Mouse (Mus musculus) Patski (cell line): ENCODE results near the gene Pla2g15. TPM values are rescaled to one million over a fixed set of nuclear protein-coding genes. Genes with fewer than 3 reads are reported as not detected.
A peak's percentile ranks its signal among the peaks of the same experiment; 100 is the strongest.

Source experiments
- ATAC-seq: fragments of 100-300 bp; one replicate; pipeline ENCODE4 v1.8.0; 2021
- CTCF ChIA-PET: fragments of 350-600 bp; sonication (Branson Sonifier 250); formaldehyde crosslinking; loops from one replicate; lab custom pipeline; 2022; ENCODE audit warnings: inconsistent platforms; lab: Charles Lee
- POLR2A ChIA-PET: fragments of 350-600 bp; sonication (Branson Sonifier 250); formaldehyde crosslinking; loops from one replicate; lab custom pipeline; 2022; ENCODE audit warnings: antibody characterized with exemption, inconsistent platforms; lab: Charles Lee
- DNase-seq: peaks from one replicate; pipeline ENCODE4 v3.0.0-alpha.2; 2011; ENCODE audit warnings: low read depth, low spot score
- H3K27me3 ChIP-seq: fragments of 371-371 bp; one replicate; pipeline ENCODE4 v1.5.1; 2021
- CTCF ChIP-seq: fragments of 100-300 bp; IDR thresholded peaks from one replicate; pipeline ENCODE4 v1.5.1; 2021
- in situ Hi-C: fragments of 300-500 bp; cut with MboI; formaldehyde crosslinking; loops from 3 replicates; pipeline ENCODE4 v1.11.1; 2018; ENCODE audit warnings: low pct_unique_long_range_greater_than_20kb, mixed read lengths
- polyA plus RNA-seq: library from polyadenylated mRNA; unstranded; gene quantifications from one replicate; pipeline ENCODE4 v1.2.3, GENCODE M21; 2021

Pla2g15 gene
- polyA plus RNA-seq = 24.6 TPM

- ChIA-PET CTCF (interaction anchor here (1.1 to 1.6 kb wide), 4 partner anchors 8 to 45 kb away, joined by 3 to 5 read pairs (median 3); no protein-coding TSS in a partner anchor), POLR2A (interaction anchor here (1.0 to 1.3 kb wide), 5 partner anchors 9 to 62 kb away, joined by 3 to 6 read pairs (median 3); partner anchors contain the start of gene Slc7a6)
- DNase-seq (no peak), ATAC-seq (peak; percentile 79)
- TF ChIP-seq CTCF = no peak
- no peaks in the 10 kb centered on the region for H3K27me3 ChIP-seq
- in situ Hi-C loops = no loop called here
Observed at GRCm38 (mm10) chr8:106149801-106150652, at the start of gene Pla2g15. TSS of gene Pla2g15 (plus strand) at chr8:106150399.

GRCm38 (mm10) chr8:106102321-106102720 is 47.9 kb upstream of the Pla2g15 start:
- in situ Hi-C loops = no loop called here
- DNase-seq (no peak), ATAC-seq (no peak)
- ChIA-PET POLR2A (no interaction called here), CTCF (no interaction called here)
- no peaks in the 10 kb centered on the region for H3K27me3 ChIP-seq
- TF ChIP-seq CTCF = no peak

- in situ Hi-C loops = no loop called here
- no peak for DNase-seq
- no peak for ATAC-seq
- CTCF ChIA-PET = no interaction called here
- TF ChIP-seq CTCF = no peak
- H3K27me3 ChIP-seq = no peaks in the 10 kb centered on the region
- POLR2A ChIA-PET = interaction anchor here (0.6 kb wide), 1 partner anchor 37 kb away, joined by 5 read pairs; no protein-coding TSS in a partner anchor
Observed at GRCm38 (mm10) chr8:106103888-106104287, 46.3 kb upstream of the Pla2g15 start.

- ChIA-PET POLR2A (no interaction called here), CTCF (no interaction called here)
- no peak for ATAC-seq
- no peak for TF ChIP-seq CTCF
- no peak for DNase-seq
- in situ Hi-C loops = no loop called here
- no peaks in the 10 kb centered on the region for H3K27me3 ChIP-seq
Observed at GRCm38 (mm10) chr8:106106193-106106592, 44.0 kb upstream of the Pla2g15 start.

- POLR2A ChIA-PET = no interaction called here
- CTCF ChIA-PET = interaction anchor here (1.3 to 1.5 kb wide), 2 partner anchors 21 to 40 kb away, joined by 3 to 4 read pairs; no protein-coding TSS in a partner anchor
- no peak for ATAC-seq
Observed at GRCm38 (mm10) chr8:106108080-106108479, 42.1 kb upstream of the Pla2g15 start.

GRCm38 (mm10) chr8:106108729-106109128 is 41.5 kb upstream of the Pla2g15 start:
- TF ChIP-seq CTCF = no peak
- DNase-seq = no peak
- in situ Hi-C loops = no loop called here
- CTCF ChIA-PET = interaction anchor here (1.3 to 1.6 kb wide), 3 partner anchors 20 to 41 kb away, joined by 3 to 4 read pairs (median 4); no protein-coding TSS in a partner anchor
- no peaks in the 10 kb centered on the region for H3K27me3 ChIP-seq
- POLR2A ChIA-PET = no interaction called here
- no peak for ATAC-seq

More at GRCm38 (mm10) chr8:106108080-106108479, 42.1 kb upstream of the Pla2g15 start:
- in situ Hi-C loops = no loop called here
- DNase-seq = no peak
- H3K27me3 ChIP-seq = no peaks in the 10 kb centered on the region
- no peak for TF ChIP-seq CTCF

- ChIA-PET CTCF (no interaction called here), POLR2A (no interaction called here)
- H3K27me3 ChIP-seq = no peaks in the 10 kb centered on the region
- ATAC-seq (no peak), DNase-seq (no peak)
- no peak for TF ChIP-seq CTCF
- in situ Hi-C loops = no loop called here
Observed at GRCm38 (mm10) chr8:106112041-106112440, 38.2 kb upstream of the Pla2g15 start.

GRCm38 (mm10) chr8:106112514-106112913 is 37.7 kb upstream of the Pla2g15 start:
- ATAC-seq (no peak), DNase-seq (no peak)
- ChIA-PET POLR2A (no interaction called here), CTCF (no interaction called here)
- TF ChIP-seq CTCF = no peak
- in situ Hi-C loops = no loop called here
- no peaks in the 10 kb centered on the region for H3K27me3 ChIP-seq

- ATAC-seq = no peak
- TF ChIP-seq CTCF = peak; percentile 69
Observed at GRCm38 (mm10) chr8:106115897-106116296, 34.3 kb upstream of the Pla2g15 start.

GRCm38 (mm10) chr8:106123443-106123842 is 26.8 kb upstream of the Pla2g15 start:
- no peak for TF ChIP-seq CTCF
- ChIA-PET CTCF (interaction anchor here (1.1 kb wide), 1 partner anchor 42 kb away, joined by 5 read pairs; no protein-coding TSS in a partner anchor), POLR2A (no interaction called here)
- in situ Hi-C loops = no loop called here
- ATAC-seq = no peak
- H3K27me3 ChIP-seq = no peaks in the 10 kb centered on the region
- no peak for DNase-seq

More at GRCm38 (mm10) chr8:106115897-106116296, 34.3 kb upstream of the Pla2g15 start:
- ChIA-PET POLR2A (no interaction called here), CTCF (no interaction called here)
- H3K27me3 ChIP-seq = no peaks in the 10 kb centered on the region
- in situ Hi-C loops = no loop called here
- DNase-seq = no peak

GRCm38 (mm10) chr8:106126055-106126454 is 24.1 kb upstream of the Pla2g15 start:
- ChIA-PET POLR2A (no interaction called here), CTCF (interaction anchor here (2.2 kb wide), 1 partner anchor 16 kb away, joined by 5 read pairs; no protein-coding TSS in a partner anchor)
- no peaks in the 10 kb centered on the region for H3K27me3 ChIP-seq
- no peak for TF ChIP-seq CTCF
- no peak for ATAC-seq
- in situ Hi-C loops = no loop called here
- DNase-seq = no peak
